8 mouse cellular contexts compared by ENCODE assay signal in genomic region chr10:84836104-84836503, GRCm38 (mm10).
DNase-seq lines count a peak whose midpoint lies in the region; TF ChIP-seq lines count a peak whose summit lies in the region.

No protein-coding gene starts in this region.

- intact Hi-C loops in left cerebral cortex, postnatal 14 days (cut with DNase I): loop anchor here (10.0 kb wide), 1 partner anchor 149 kb away; no protein-coding TSS in a partner anchor
- intact Hi-C loops in left cerebral cortex, postnatal 4 days (cut with DNase I): no loop called here
- intact Hi-C loops in gastrocnemius, postnatal 36 days (cut with DNase I): loop anchor here (5.0 kb wide), 2 partner anchors 151 to 206 kb away; no protein-coding TSS in a partner anchor

- TF ChIP-seq POLR2A in brain, embryonic 14.5 days (IDR thresholded peaks at IDR 0.05; ENCODE audit: borderline replicate concordance, extremely low read depth, insufficient read depth, insufficient read length, poor library complexity, severe bottlenecking): no peak

- DNase-seq in adrenal gland, adult (ENCODE audit: inconsistent age in 2 of 2, low spot score in 1 of 2): peak; percentile 19 to 78
- DNase-seq in adrenal gland, postnatal 25 days: no peak
- DNase-seq in left cerebral cortex, postnatal 14 days (ENCODE audit: low spot score in 2 of 2): peak; percentile 29 to 31
- no peak for DNase-seq in left cerebral cortex, postnatal 4 days
- DNase-seq in brain, embryonic 14.5 days (ENCODE audit: low read depth): peak; percentile 57
- DNase-seq in kidney, adult 18-20 months: peak; percentile 17
- DNase-seq in skeletal muscle tissue, adult 2 months (ENCODE audit: low read depth, low spot score): peak; percentile 51
- DNase-seq in gastrocnemius, postnatal 36 days: no peak

- TF ChIP-seq CTCF in brain, embryonic 14.5 days (IDR thresholded peaks at IDR 0.05; ENCODE audit: borderline replicate concordance, extremely low read depth, insufficient read depth, insufficient read length): peak; percentile 28; the same call in 1 of the 2 replicates

Comparison
In these comparisons a context has a peak if more than half of its experiments do, and no peak if none do; other contexts are left out.
1. DNase-seq: peak in adrenal gland, adult (2 of 2), left cerebral cortex, postnatal 14 days (2 of 2), brain, embryonic 14.5 days (single experiment), kidney, adult 18-20 months (single experiment) and skeletal muscle tissue, adult 2 months (single experiment); none in adrenal gland, postnatal 25 days (single experiment), left cerebral cortex, postnatal 4 days (single experiment) and gastrocnemius, postnatal 36 days (0 of 2).